Mouse (Mus musculus) embryonic facial prominence, embryonic 11.5 days (tissue): ENCODE data around the gene Mettl7b. TPM values are rescaled to one million over a fixed set of nuclear protein-coding genes. Genes with fewer than 3 reads are reported as not detected.
"Not testable (repeated sequence)": the region's sequence is repeated elsewhere in the genome, so short reads cannot be mapped to it uniquely, and the experiment has no call there.

Experiments used
- ATAC-seq: fragments of 200-750 bp; cut with Nextera tagmentation; replicated peaks from 2 replicates; pipeline ENCODE4 v1.8.0; 2017; ENCODE audit warnings: low read depth; ENCODE audit not compliant: insufficient number of reproducible peaks, low FRiP score, low TSS enrichment
- DNase-seq: peaks from one replicate; pipeline ENCODE4 v3.0.0-alpha.2; 2015; ENCODE audit warnings: low spot score
- H3K27ac ChIP-seq: fragments of 300-500 bp; sonication (generic); replicated peaks from 2 replicates; pipeline ENCODE4 v1.5.1; 2014; ENCODE audit warnings: mild to moderate bottlenecking, low read depth, low read length, control low read depth
- H3K27me3 ChIP-seq: fragments of 300-500 bp; sonication (generic); 2 replicates; pipeline ENCODE4 v1.6.1; 2014; ENCODE audit warnings: mild to moderate bottlenecking, low read length, moderate library complexity, mixed read lengths; ENCODE audit not compliant: control insufficient read depth, insufficient read depth
- H3K36me3 ChIP-seq: fragments of 300-500 bp; sonication (generic); replicated peaks from 2 replicates; pipeline ENCODE4 v1.6.1; 2014; ENCODE audit warnings: low read depth, mild to moderate bottlenecking, low read length, moderate library complexity, mixed read lengths; ENCODE audit not compliant: control insufficient read depth, insufficient read depth
- H3K4me1 ChIP-seq: fragments of 300-500 bp; sonication (generic); 2 replicates; pipeline ENCODE4 v1.6.1; 2014; ENCODE audit warnings: low read length, mixed read lengths; ENCODE audit not compliant: control insufficient read depth, insufficient read depth
- H3K4me2 ChIP-seq: fragments of 300-500 bp; sonication (generic); 2 replicates; pipeline ENCODE4 v1.6.1; 2014; ENCODE audit warnings: low read depth, mild to moderate bottlenecking, control low read depth, low read length, moderate library complexity
- H3K4me3 ChIP-seq: fragments of 300-500 bp; sonication (generic); 2 replicates; pipeline ENCODE4 v1.5.1; 2014; ENCODE audit warnings: low read depth, low read length, control low read depth
- H3K9ac ChIP-seq: fragments of 300-500 bp; sonication (generic); replicated peaks from 2 replicates; pipeline ENCODE4 v1.6.1; 2014; ENCODE audit warnings: mild to moderate bottlenecking, control low read depth, low read length
- H3K9me3 ChIP-seq: fragments of 300-500 bp; sonication (generic); replicated peaks from 2 replicates; pipeline ENCODE4 v1.6.1; 2016; ENCODE audit warnings: mild to moderate bottlenecking, low read length, inconsistent platforms, mixed read lengths; ENCODE audit not compliant: control insufficient read depth
- WGBS: fragments of 180-500 bp; shearing (Covaris S2); extraction: QIAGEN DNeasy Blood & Tissue Kit; methylation state at CpG from one replicate; pipeline ENCODE4 v1.1.7; 2014; 5-methylcytosine and 5-hydroxymethylcytosine counted together
- polyA plus RNA-seq: library from polyadenylated mRNA; unstranded; fragments of >200 nt; fragmentation: Nextera tagmentation; extraction: Ambion mirVana; gene quantifications from 2 replicates; pipeline ENCODE4 v1.2.1, GENCODE M21; 2014

Gene Mettl7b
- not detected in 2 replicates for polyA plus RNA-seq

DNA sequence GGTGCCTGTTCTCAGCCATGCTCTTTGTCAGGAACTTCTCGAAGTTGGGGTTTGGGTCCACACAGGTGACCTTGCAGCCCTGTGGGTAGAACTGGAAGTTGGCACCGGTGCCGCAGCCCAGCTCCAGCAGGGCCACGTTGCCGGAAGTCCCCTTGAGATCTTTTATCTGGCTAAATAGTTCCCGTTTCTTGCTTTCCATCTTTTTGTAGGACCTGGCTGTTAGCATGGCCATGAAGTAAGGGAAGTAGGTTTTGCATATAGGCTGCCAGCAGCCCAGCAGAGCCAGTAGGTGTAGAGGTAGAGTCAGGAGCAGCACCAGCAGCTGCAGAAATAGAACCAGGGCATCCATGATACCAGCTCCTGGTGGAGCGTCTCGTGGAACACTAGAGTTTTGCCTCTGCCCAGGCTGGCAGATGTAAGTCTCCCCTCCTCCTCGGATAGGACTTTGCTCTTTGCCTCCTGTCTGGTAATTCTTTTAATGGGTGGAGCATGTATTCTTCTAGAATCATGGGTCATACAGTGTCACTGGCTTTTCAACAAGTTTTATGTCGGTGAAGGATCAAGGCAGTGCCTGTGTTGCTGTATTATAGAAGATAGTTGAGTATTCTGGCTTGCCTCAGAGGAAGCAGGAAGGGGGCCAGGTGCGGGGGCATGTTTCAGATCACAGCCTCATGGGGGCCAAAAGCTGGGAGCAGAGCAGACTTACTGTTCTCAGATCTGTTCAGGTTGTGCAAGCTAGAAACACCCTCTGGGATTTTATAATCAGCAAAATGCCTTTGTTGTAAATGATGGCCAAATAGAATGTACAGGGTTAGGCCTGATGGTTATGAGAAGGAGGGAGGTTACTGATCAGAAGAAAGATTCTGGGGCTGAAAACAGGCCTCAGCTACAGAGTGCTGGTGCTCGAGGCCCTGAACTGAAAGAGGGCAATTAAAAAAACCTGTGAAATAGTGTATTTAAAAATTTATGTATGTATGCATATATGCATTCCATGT, at the start of gene Mettl7b:
Mettl7b (minus strand) TSS at position 399 of the 995 bp plus-strand sequence.
- Histone ChIP-seq H3K4me3 (no peak within 1 kb of the TSS), H3K27me3 (no peaks in the 10 kb centered on the region), H3K4me1 (no peaks in the 10 kb centered on the region), H3K27ac (no peak within 1 kb of the TSS), H3K4me2 (no peak within 1 kb of the TSS), H3K36me3 (no peaks in the 10 kb centered on the region), H3K9ac (no peak within 1 kb of the TSS), H3K9me3 (no peaks in the 10 kb centered on the region)
- ATAC-seq (no peak), DNase-seq (no peak)
- WGBS: 84% methylated on average over 12 of the region's 12 CpGs

DNA sequence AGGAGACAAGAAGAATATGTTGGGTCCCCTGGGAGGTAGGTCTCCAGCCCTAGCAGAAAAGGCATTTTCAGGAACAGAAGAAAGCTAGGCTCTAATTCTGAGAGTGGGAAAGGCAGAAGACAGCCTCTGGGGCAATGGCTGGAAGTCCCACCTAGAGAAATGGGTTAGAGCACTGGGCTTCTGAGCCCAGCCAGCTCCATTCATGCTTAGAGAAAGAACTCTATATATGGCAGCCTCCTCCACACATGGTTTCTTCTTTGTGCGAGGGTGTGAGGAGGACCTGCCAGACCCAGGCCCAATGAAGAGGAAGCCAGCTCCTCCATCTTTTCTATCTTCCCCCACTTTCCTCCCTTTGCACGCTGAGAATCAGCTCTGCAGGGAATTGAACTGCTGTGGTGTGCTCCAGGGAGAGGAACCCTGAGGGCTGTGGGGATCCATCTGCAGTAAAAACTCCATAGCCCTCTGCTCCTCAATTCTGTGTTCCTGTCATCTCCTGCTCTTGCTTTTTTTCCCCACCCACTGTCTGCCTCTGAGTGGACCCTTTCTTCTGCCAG, 49.6 kb upstream of the Mettl7b start, which contains the start of gene Olfr763:
Olfr763 (plus strand) TSS at position 504 of the 554 bp plus-strand sequence.
- Histone ChIP-seq H3K27ac (no peak within 1 kb of the TSS), H3K27me3 (no peaks in the 10 kb centered on the region), H3K9ac (no peak within 1 kb of the TSS), H3K4me2 (no peak within 1 kb of the TSS), H3K4me3 (no peak within 1 kb of the TSS), H3K4me1 (no peaks in the 10 kb centered on the region), H3K9me3 (no peaks in the 10 kb centered on the region), H3K36me3 (no peaks in the 10 kb centered on the region)
- ATAC-seq (no peak), DNase-seq (no peak)
- 68% methylated on average over 2 of the region's 2 CpGs for WGBS

DNA sequence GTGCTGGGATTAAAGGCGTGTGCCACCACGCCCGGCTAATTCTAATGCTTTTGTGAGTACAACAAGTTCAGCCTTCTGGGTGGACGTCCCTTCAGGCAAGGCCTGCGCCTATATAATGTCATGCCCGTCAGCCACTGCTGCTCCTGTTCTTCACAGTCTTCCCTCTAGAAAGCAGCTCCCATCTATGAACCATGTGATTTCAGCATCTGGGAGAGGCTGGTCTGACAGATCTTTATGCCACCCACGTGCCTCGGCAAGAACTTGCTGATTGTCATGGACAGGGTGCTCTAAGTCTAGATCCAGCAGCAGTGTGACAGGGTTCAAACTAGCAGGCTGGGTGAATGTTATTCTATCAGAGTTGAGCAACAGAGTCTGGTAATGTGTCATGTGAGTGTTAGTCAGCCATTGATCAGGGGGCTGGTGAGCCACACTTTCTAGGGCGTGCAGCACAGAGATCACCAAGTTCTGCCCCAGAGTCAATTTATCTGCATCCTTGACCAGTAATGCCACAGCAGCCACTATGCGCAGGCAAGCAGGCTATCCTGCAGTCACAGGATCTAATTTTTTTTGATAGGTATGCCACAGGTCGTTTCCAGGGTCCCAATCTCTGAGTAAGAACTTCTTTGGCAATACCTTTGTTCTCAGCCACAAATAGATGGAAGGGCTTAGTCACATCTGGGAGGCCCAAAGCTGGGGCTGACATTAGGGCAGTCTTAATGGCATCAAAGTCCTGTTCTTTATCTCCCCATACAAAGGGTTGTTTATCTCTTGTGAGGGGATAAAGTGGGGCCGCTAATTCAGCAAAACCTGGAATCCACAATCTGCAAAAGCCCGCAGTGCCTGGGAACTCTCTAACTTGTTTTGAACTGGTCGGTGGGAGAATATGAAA, 43.5 kb upstream of the Mettl7b start:
- no peaks in the 10 kb centered on the region for H3K36me3 ChIP-seq
- 78% methylated on average over 14 of the region's 14 CpGs for WGBS
- DNase-seq (no peak), ATAC-seq (no peak)
- H3K9me3 ChIP-seq: no peaks in the 10 kb centered on the region
- no peaks in the 10 kb centered on the region for H3K27me3 ChIP-seq
- no peaks in the 10 kb centered on the region for H3K4me1 ChIP-seq
- H3K4me3 ChIP-seq: no peak overlapping the region
- no peak overlapping the region for H3K4me2 ChIP-seq
- H3K9ac ChIP-seq: no peak overlapping the region
- H3K27ac ChIP-seq: no peak overlapping the region

DNA sequence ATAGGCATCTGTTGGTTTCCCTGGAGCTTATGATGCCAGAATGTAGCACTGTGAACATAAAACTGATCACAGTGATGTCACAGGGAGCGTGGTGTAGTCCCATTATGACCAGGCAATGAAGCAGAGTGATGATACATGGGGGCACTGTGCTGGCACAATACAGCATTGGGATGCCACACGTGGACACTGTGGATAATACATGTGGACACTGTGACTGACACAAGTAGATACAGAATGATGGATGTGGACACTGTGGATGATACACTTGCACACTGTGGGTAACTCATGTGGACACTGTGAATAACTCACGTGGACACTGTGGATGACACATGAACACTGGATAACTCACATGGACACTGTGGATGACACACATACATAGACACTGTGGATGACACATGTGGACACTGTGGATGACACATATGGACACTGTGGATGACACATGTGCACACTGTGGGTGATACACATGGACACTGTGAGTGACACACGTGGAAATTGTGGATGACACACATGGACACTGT, 35.8 kb upstream of the Mettl7b start:
- Histone ChIP-seq H3K9ac (no peak overlapping the region), H3K27me3 (no peaks in the 10 kb centered on the region), H3K36me3 (no peaks in the 10 kb centered on the region), H3K4me3 (no peak overlapping the region), H3K27ac (no peak overlapping the region), H3K4me1 (no peaks in the 10 kb centered on the region), H3K9me3 (no peaks in the 10 kb centered on the region), H3K4me2 (no peak overlapping the region)
- ATAC-seq (0 out of 2 replicates have a peak, but pooled peaks have one; percentile 48), DNase-seq (no peak)
- WGBS: 75% methylated on average over 4 of the region's 4 CpGs

DNA sequence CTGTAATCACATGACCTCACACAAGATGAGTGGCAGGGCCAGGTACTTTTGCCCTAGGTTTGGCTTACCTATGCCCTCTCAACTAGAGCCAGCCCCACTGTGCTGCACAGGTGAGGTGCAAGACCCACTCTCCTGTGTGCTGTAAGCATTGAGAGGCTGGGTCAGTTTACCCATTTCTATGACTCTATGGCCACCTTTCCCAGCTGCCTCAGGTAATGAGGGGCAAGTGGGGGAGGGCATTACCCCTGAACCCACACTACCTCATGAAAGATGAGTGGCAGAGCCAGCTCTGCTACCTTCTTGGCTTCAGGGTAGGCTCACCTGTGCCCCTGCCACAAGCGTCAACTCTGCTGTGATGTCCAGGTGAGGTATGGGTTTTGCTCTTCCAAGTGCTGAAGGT, 35.0 kb upstream of the Mettl7b start:
- 86% methylated on average over 1 of the region's 1 CpGs for WGBS
- H3K27me3 ChIP-seq: no peaks in the 10 kb centered on the region
- H3K9ac ChIP-seq: no peak overlapping the region
- H3K27ac ChIP-seq: no peak overlapping the region
- H3K36me3 ChIP-seq: no peaks in the 10 kb centered on the region
- no peak overlapping the region for H3K4me2 ChIP-seq
- no peak for DNase-seq
- H3K4me1 ChIP-seq: no peaks in the 10 kb centered on the region
- no peak for ATAC-seq
- no peaks in the 10 kb centered on the region for H3K9me3 ChIP-seq
- no peak overlapping the region for H3K4me3 ChIP-seq

DNA sequence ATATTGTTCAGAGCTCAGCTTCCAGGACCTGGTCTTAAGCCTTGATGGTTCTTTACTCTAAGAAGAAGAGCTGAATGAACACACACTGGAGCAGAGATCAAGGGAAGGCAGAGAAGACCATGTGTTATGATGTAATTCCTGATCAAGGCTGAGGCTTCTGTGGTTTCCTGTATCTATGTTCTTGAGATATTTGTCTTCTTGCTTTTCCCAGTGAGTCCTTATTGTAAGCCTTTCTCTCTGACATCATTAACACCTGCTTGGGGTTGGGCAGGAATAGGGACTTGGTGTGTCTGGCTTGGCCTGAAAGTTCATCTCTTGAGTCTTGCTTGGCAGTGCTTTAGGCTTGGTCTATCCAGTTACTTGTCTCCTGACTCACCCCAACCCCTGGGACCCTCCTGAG, 30.2 kb upstream of the Mettl7b start:
- H3K27me3 ChIP-seq: no peaks in the 10 kb centered on the region
- no peaks in the 10 kb centered on the region for H3K36me3 ChIP-seq
- ATAC-seq (no peak), DNase-seq (no peak)
- H3K4me1 ChIP-seq: no peaks in the 10 kb centered on the region
- H3K9ac ChIP-seq: no peak overlapping the region
- no peaks in the 10 kb centered on the region for H3K9me3 ChIP-seq
- no peak overlapping the region for H3K4me3 ChIP-seq
- no peak overlapping the region for H3K4me2 ChIP-seq
- no peak overlapping the region for H3K27ac ChIP-seq

DNA sequence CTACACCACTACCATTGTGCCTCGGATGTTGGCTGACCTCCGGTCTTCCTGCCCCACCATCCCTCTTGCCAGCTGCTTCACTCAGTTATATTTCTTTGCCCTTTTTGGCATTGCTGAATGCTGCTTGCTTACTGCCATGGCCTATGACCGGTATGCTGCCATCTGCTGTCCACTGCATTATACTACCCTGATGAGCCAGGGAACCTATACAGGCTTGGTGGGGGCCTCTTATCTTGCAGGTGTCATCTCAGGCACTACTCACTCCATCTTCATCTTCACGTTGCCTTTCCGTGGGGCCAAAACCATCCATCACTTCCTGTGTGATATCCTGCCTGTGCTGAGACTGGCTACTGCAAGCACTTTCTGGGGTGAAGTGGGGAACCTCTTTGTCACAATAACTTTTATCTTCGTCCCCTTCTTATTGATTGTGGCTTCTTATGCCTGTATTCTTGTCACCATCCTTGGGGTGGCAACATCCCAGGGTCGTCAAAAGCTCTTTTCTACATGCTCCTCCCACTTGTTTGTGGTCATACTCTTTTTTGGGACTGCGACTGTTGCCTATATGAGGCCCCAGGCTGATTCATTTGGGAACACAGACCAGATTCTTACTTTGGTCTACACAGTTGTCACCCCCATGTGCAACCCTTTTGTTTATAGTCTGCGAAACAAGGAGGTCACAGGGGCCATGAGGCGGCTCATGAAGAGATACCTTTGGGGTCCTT, 29.5 kb upstream of the Mettl7b start:
- H3K36me3 ChIP-seq, H3K4me2 ChIP-seq, H3K9ac ChIP-seq, H3K27ac ChIP-seq, H3K9me3 ChIP-seq, H3K4me1 ChIP-seq, DNase-seq, H3K27me3 ChIP-seq, H3K4me3 ChIP-seq: not testable (repeated sequence)
- 0 out of 2 replicates have a peak, but pooled peaks have one; percentile 60 for ATAC-seq
- 75% methylated on average over 7 of the region's 10 CpGs for WGBS
